Mouse (Mus musculus) stomach, postnatal 0 days (tissue): ENCODE data around the gene Il13. TPM values are rescaled to one million over a fixed set of nuclear protein-coding genes. Genes with fewer than 3 reads are reported as not detected.

ENCODE experiments used
- ATAC-seq: fragments of 200-750 bp; cut with Nextera tagmentation; 2 replicates; pipeline ENCODE4 v1.8.0; 2017; ENCODE audit not compliant: low FRiP score, low TSS enrichment
- DNase-seq: peaks from one replicate; pipeline ENCODE4 v3.0.0-alpha.2; 2016; ENCODE audit warnings: low spot score
- H3K27ac ChIP-seq: fragments of 300-500 bp; sonication (generic); replicated peaks from 2 replicates; pipeline ENCODE4 v1.5.1; 2014; ENCODE audit warnings: mild to moderate bottlenecking, control low read depth
- H3K27me3 ChIP-seq: fragments of 300-500 bp; sonication (generic); 2 replicates; pipeline ENCODE4 v1.6.1; 2014; ENCODE audit warnings: low read length; ENCODE audit not compliant: control insufficient read depth, insufficient read depth
- H3K36me3 ChIP-seq: fragments of 300-500 bp; sonication (generic); 2 replicates; pipeline ENCODE4 v1.6.1; 2014; ENCODE audit warnings: low read length, mixed read lengths; ENCODE audit not compliant: control insufficient read depth, insufficient read depth
- H3K4me1 ChIP-seq: fragments of 300-500 bp; sonication (generic); replicated peaks from 2 replicates; pipeline ENCODE4 v1.6.1; 2014; ENCODE audit warnings: antibody characterized with exemption; ENCODE audit not compliant: control insufficient read depth, insufficient read depth
- H3K4me2 ChIP-seq: fragments of 300-500 bp; sonication (generic); replicated peaks from 2 replicates; pipeline ENCODE4 v1.6.1; 2014; ENCODE audit warnings: low read depth, mild to moderate bottlenecking, control low read depth, moderate library complexity
- H3K4me3 ChIP-seq: fragments of 300-500 bp; sonication (generic); 2 replicates; pipeline ENCODE4 v1.5.1; 2014; ENCODE audit warnings: low read depth, low read length, control low read depth
- H3K9ac ChIP-seq: fragments of 300-500 bp; sonication (generic); 2 replicates; pipeline ENCODE4 v1.6.1; 2014; ENCODE audit warnings: mild to moderate bottlenecking, low read length, control low read depth, mixed read lengths
- H3K9me3 ChIP-seq: fragments of 300-500 bp; sonication (generic); 2 replicates; pipeline ENCODE4 v1.6.1; 2016; ENCODE audit warnings: low read length; ENCODE audit not compliant: control insufficient read depth
- CTCF ChIP-seq: IDR thresholded peaks from 2 replicates; pipeline ENCODE4 v1.5.1; 2016; ENCODE audit warnings: antibody characterized with exemption, low read depth, mild to moderate bottlenecking, moderate library complexity
- EP300 ChIP-seq: optimal IDR thresholded peaks from 2 replicates; pipeline ENCODE3; 2016; ENCODE audit warnings: antibody characterized with exemption
- WGBS: fragments of 180-500 bp; shearing (Covaris S2); extraction: QIAGEN DNeasy Blood & Tissue Kit; methylation state at CpG from one replicate; pipeline ENCODE4 v1.1.7; 2014; 5-methylcytosine and 5-hydroxymethylcytosine counted together
- polyA plus RNA-seq: library from polyadenylated mRNA; unstranded; fragments of >200 nt; fragmentation: Nextera tagmentation; extraction: Ambion mirVana; gene quantifications from 2 replicates; pipeline ENCODE4 v1.2.1, GENCODE M21; 2015

Gene Il13
- polyA plus RNA-seq, 1 experiment from 2014 or later, result not detected

DNA sequence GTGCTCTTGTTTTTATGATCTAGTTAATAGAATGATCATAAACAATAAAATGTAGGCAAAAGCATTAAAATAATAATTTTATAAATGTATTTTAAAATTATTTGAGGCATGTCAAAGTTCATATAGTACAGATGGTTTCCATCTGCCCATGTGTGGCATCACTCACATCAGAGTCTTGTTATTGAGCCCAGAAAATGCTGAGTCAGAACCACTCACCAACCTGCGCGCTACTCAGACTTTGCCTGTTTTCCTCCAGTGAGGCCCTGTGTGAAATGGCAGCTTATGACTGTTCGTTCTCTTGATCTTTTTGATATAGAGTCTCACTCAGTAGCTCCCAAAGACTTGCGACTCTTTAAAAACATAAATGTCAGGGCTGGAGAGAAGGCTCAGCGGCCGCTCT lies 49.0 kb downstream of the Il13 start:
- Histone ChIP-seq H3K27ac (no peak overlapping the region), H3K9me3 (no peaks in the 10 kb centered on the region), H3K4me2 (no peak overlapping the region), H3K4me1 (no peaks in the 10 kb centered on the region), H3K36me3 (peaks cover 10% of the 10 kb centered on the region; the same call in 1 of the 2 replicates), H3K4me3 (no peak overlapping the region), H3K27me3 (no peaks in the 10 kb centered on the region), H3K9ac (no peak overlapping the region)
- DNase-seq (no peak), ATAC-seq (no peak)
- 91% methylated on average over 6 of the region's 6 CpGs for WGBS
- TF ChIP-seq EP300 (no peak), CTCF (no peak)

DNA sequence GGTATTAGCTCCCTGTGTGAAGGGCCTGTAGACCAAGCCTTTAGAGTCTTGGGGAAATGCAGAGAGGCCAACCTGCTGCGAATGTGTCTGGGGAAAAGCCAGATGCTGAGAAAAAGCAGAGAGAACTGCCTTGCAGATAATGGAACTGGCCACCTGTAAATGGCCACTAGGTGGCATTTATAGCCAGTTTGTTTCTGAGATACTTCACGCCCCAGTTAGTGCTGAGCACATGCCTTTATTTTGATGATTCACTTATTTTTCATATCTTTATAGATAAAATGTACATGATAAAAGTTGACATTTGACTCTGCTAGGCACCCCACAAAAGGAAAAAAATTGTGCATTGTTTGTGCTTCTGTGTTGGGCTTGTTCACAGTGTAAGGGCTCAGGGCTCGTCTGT lies 49.7 kb downstream of the Il13 start:
- WGBS, result 55% methylated on average over 3 of the region's 3 CpGs
- Histone ChIP-seq H3K4me3 (no peak overlapping the region), H3K9me3 (no peaks in the 10 kb centered on the region), H3K4me2 (no peak overlapping the region), H3K36me3 (peaks cover 10% of the 10 kb centered on the region; the same call in 1 of the 2 replicates), H3K9ac (no peak overlapping the region), H3K27me3 (no peaks in the 10 kb centered on the region), H3K27ac (no peak overlapping the region), H3K4me1 (no peaks in the 10 kb centered on the region)
- DNase-seq, result peak; percentile 23
- TF ChIP-seq CTCF, result peak; percentile 79
- TF ChIP-seq EP300, result no peak
- ATAC-seq, result no peak

DNA sequence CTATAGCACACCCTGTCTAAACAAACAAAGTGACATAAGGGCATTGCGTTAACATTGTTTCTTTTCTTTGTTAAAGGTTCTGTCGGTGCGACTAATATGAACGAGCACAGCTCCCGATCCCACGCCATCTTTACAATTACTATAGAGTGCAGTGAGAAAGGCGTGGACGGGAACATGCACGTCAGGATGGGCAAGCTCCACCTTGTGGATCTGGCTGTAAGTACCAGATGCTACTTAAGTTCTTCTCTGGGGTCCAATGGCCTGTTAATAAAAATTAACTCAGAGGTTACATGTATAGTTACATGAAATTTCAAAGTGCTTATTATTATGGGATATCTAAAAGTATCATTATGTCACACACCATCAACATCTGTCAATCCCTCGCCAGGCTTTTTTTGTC lies 51.4 kb downstream of the Il13 start:
- Histone ChIP-seq H3K9me3 (no peaks in the 10 kb centered on the region), H3K4me3 (no peak overlapping the region), H3K27me3 (no peaks in the 10 kb centered on the region), H3K4me2 (no peak overlapping the region), H3K9ac (no peak overlapping the region), H3K27ac (no peak overlapping the region), H3K4me1 (no peaks in the 10 kb centered on the region), H3K36me3 (peaks cover 17% of the 10 kb centered on the region)
- TF ChIP-seq EP300 (no peak), CTCF (peak; percentile 62)
- DNase-seq, result no peak
- ATAC-seq, result no peak
- 55% methylated on average over 10 of the region's 10 CpGs for WGBS

Other genes with a start within 250 kb of the Il13 start
- 0.19 and 0.75 TPM in 2 replicates for gene Leap2, start 211.5 kb downstream of the Il13 start, polyA plus RNA-seq
- 903 and 973 TPM in 2 replicates for gene Uqcrq, start 203.9 kb downstream of the Il13 start, polyA plus RNA-seq
- gene Gdf9, start 203.7 kb downstream of the Il13 start, polyA plus RNA-seq, result 0.78 and 0.88 TPM in 2 replicates
- 0.08 and 0.13 TPM in 2 replicates for gene Gm10447, start 177.6 kb downstream of the Il13 start, polyA plus RNA-seq
- gene Shroom1, start 177.5 kb downstream of the Il13 start, polyA plus RNA-seq, result 1.3 and 1.7 TPM in 2 replicates
- not detected in 2 replicates for gene Gm9837, start 164.2 kb downstream of the Il13 start, polyA plus RNA-seq
- gene Gm9945, start 154.5 kb downstream of the Il13 start, polyA plus RNA-seq, result 0.11 TPM in 1 of 2 replicates, not detected in the other
- gene Sowaha, start 154.4 kb downstream of the Il13 start, polyA plus RNA-seq, result 0.91 and 1.1 TPM in 2 replicates
- gene Sept8, start 115.4 kb downstream of the Il13 start, polyA plus RNA-seq, result 21.2 and 21.5 TPM in 2 replicates
- gene Kif3a, start 67.3 kb downstream of the Il13 start, polyA plus RNA-seq, result 22.1 and 25.3 TPM in 2 replicates
- gene Il4, start 16.0 kb downstream of the Il13 start, polyA plus RNA-seq, result 0.27 and 0.45 TPM in 2 replicates
- 12.4 and 15.7 TPM in 2 replicates for gene Rad50, start 72.6 kb upstream of the Il13 start, polyA plus RNA-seq
- gene Il5, start 86.1 kb upstream of the Il13 start, polyA plus RNA-seq, result not detected in 2 replicates
- 18.7 and 25.7 TPM in 2 replicates for gene Irf1, start 135.3 kb upstream of the Il13 start, polyA plus RNA-seq
- gene Gm17334, start 138.5 kb upstream of the Il13 start, polyA plus RNA-seq, result 0.17 TPM in 1 of 2 replicates, not detected in the other
- 1.9 and 2.3 TPM in 2 replicates for gene Gm12216, start 224.6 kb upstream of the Il13 start, polyA plus RNA-seq